Mouse (Mus musculus): ENCODE measurements around the gene Gm10300.

- no peak for TF ChIP-seq POLR2A (IDR thresholded peaks at IDR 0.05; ENCODE audit: insufficient read length, low read depth)
- TF ChIP-seq SRF (IDR thresholded peaks at IDR 0.05; ENCODE audit: control insufficient read depth, insufficient read length, low read depth) = no peak
- no peak for TF ChIP-seq CEBPB (IDR thresholded peaks at IDR 0.05; ENCODE audit: insufficient read depth, poor library complexity, severe bottlenecking)
- no peak for TF ChIP-seq MAX (IDR thresholded peaks at IDR 0.05; ENCODE audit: low read depth)
- TF ChIP-seq TCF3 (IDR thresholded peaks at IDR 0.05; ENCODE audit: insufficient read length, low read depth) = no peak
- TF ChIP-seq USF1 (IDR thresholded peaks at IDR 0.05; ENCODE audit: low read depth) = no peak
- TF ChIP-seq POLR2AphosphoS2 (IDR thresholded peaks at IDR 0.05; ENCODE audit: insufficient read length, low read depth) = no peak
- TF ChIP-seq E2F4 (IDR thresholded peaks at IDR 0.05; ENCODE audit: insufficient read depth) = no peak
- TF ChIP-seq MYOD1 (IDR thresholded peaks at IDR 0.05; ENCODE audit: control insufficient read depth in 1 of 3, insufficient read length in 2 of 3, low read depth in 2 of 3) = no peak
- no peak for TF ChIP-seq MYOG (IDR thresholded peaks at IDR 0.05; ENCODE audit: control insufficient read depth in 1 of 3, insufficient read depth in 1 of 3, insufficient read length in 2 of 3, low read depth in 2 of 3)
Observed at GRCm38 (mm10) chr4:132034242-132034641, 40.3 kb upstream of the Gm10300 start.

All from myocyte (in vitro differentiated cells).